Mouse (Mus musculus) cortical plate, adult 2 months (tissue): ENCODE measurements around the gene Gapdh.

ENCODE experiments used
- CTCF ChIP-seq: fragments of 200-500 bp; IDR thresholded peaks from 2 replicates; pipeline ENCODE4 v1.5.1; 2011; ENCODE audit warnings: mild to moderate bottlenecking, control low read depth, low read length; ENCODE audit not compliant: insufficient read depth; ENCODE audit errors: extremely low read depth
- POLR2A ChIP-seq: fragments of 200-500 bp; IDR thresholded peaks from 2 replicates; pipeline ENCODE4 v1.6.1; 2011; ENCODE audit warnings: mild to moderate bottlenecking, low read length, control low read depth; ENCODE audit not compliant: insufficient read depth; ENCODE audit errors: extremely low read depth

- TF ChIP-seq CTCF (no peak), POLR2A (no peak)
Observed at GRCm38 (mm10) chr6:125148926-125149568, 17.2 kb downstream of the Gapdh start.
